Mouse (Mus musculus): ENCODE results near the gene Fmnl2. TPM values are rescaled to one million over a fixed set of nuclear protein-coding genes. Genes with fewer than 3 reads are reported as not detected.

Fmnl2 gene
- polyA plus RNA-seq, 1 experiment from 2014 or later, result 13.7 TPM

- H3K9ac ChIP-seq, result no peak overlapping the region
- no peaks in the 10 kb centered on the region for H3K36me3 ChIP-seq
- peaks cover 7% of the 10 kb centered on the region for H3K4me1 ChIP-seq
- WGBS, result 92% methylated on average over 5 of the region's 5 CpGs
- H3K9me3 ChIP-seq, result no peaks in the 10 kb centered on the region
- H3K27ac ChIP-seq, result no peak overlapping the region
- no peaks in the 10 kb centered on the region for H3K27me3 ChIP-seq
- no peak overlapping the region for H3K4me2 ChIP-seq
- H3K4me3 ChIP-seq, result no peak overlapping the region
- ATAC-seq (ENCODE audit: insufficient number of reproducible peaks, insufficient read depth, low FRiP score, low TSS enrichment, low read depth), result no peak
Observed at GRCm38 (mm10) chr2:52920701-52921435, 63.2 kb downstream of the Fmnl2 start.

DNA sequence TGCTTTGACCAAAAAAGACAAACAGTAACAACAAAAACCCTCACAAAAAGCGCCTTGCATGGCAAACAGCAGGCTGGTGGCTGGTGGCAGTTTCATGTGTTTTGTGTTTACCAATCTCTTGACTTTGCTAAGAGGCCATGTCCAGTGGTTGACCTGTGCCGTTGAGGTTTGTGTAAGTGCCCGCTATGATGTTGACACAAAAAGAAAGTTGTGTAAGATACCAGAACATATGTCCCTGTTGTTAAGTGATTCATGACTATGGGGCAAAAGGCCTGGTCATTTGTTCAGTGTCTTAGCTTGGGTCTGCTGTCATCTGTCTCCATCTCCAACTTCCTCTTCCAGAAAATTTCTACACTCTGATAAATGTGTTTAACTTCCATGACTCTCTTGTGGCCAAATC, 67.4 kb downstream of the Fmnl2 start:
- no peak for ATAC-seq (ENCODE audit: insufficient number of reproducible peaks, insufficient read depth, low FRiP score, low TSS enrichment, low read depth)
- H3K27me3 ChIP-seq, result no peaks in the 10 kb centered on the region
- 88% methylated on average over 3 of the region's 3 CpGs for WGBS

DNA sequence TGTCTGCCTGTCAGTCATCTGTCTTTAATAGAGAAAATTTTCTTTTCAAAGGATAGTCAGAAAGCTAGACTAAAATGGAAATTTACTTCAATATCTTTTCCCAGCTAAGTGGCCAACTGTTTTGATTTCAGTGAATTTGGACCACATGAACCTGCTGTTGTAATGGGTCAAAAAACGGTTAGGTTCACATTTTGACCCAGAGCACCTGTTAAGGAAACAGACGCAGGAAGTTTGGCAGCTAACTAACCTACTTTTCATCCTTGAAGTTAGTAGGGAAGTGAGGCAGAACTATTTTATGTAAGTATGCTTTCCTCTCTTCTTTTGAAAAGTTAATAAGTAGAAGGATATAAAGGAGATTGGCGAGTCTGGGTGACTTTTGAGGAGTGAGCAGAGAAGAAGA, 69.7 kb downstream of the Fmnl2 start:
- Histone ChIP-seq H3K4me1 (peaks cover 40% of the 10 kb centered on the region), H3K4me3 (no peak overlapping the region), H3K4me2 (no peak overlapping the region), H3K36me3 (no peaks in the 10 kb centered on the region), H3K27me3 (no peaks in the 10 kb centered on the region), H3K27ac (no peak overlapping the region), H3K9ac (no peak overlapping the region), H3K9me3 (no peaks in the 10 kb centered on the region)
- 46% methylated on average over 3 of the region's 3 CpGs for WGBS
- no peak for ATAC-seq (ENCODE audit: insufficient number of reproducible peaks, insufficient read depth, low FRiP score, low TSS enrichment, low read depth)

More for the DNA sequence above, 67.4 kb downstream of the Fmnl2 start:
- Histone ChIP-seq H3K4me2 (no peak overlapping the region), H3K4me1 (peaks cover 34% of the 10 kb centered on the region), H3K4me3 (no peak overlapping the region), H3K9ac (no peak overlapping the region), H3K27ac (no peak overlapping the region), H3K9me3 (no peaks in the 10 kb centered on the region), H3K36me3 (no peaks in the 10 kb centered on the region)

GRCm38 (mm10) chr2:52927858-52928301, 70.2 kb downstream of the Fmnl2 start:
- ATAC-seq (ENCODE audit: insufficient number of reproducible peaks, insufficient read depth, low FRiP score, low TSS enrichment, low read depth), result no peak
- 46% methylated on average over 10 of the region's 10 CpGs for WGBS

DNA sequence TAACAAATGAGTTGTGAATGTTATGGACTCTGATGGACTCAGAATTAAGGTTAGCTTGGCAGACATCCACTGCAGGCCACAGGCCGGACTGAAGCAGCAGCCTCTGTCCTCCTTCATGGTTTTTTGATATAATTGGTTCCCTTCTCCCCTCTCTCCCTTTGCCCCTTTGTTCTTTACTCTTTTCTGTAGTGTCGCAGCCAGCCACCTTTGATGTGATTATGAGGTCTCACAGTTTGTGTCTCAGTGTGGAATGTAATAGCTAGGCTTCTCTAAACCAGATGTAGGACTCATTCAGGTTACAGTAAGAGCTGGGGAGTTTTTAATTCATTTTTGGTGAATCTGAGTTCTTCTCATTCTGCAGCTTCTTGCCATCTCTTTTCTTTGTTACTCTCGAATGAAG, 70.7 kb downstream of the Fmnl2 start:
- Histone ChIP-seq H3K9ac (no peak overlapping the region), H3K4me3 (no peak overlapping the region), H3K4me2 (no peak overlapping the region), H3K27ac (no peak overlapping the region), H3K4me1 (peaks cover 43% of the 10 kb centered on the region), H3K27me3 (no peaks in the 10 kb centered on the region), H3K9me3 (no peaks in the 10 kb centered on the region), H3K36me3 (no peaks in the 10 kb centered on the region)
- WGBS, result 41% methylated on average over 3 of the region's 3 CpGs
- no peak for ATAC-seq (ENCODE audit: insufficient number of reproducible peaks, insufficient read depth, low FRiP score, low TSS enrichment, low read depth)

More at GRCm38 (mm10) chr2:52927858-52928301, 70.2 kb downstream of the Fmnl2 start:
- Histone ChIP-seq H3K9ac (no peak overlapping the region), H3K27me3 (no peaks in the 10 kb centered on the region), H3K4me2 (no peak overlapping the region), H3K36me3 (no peaks in the 10 kb centered on the region), H3K9me3 (no peaks in the 10 kb centered on the region), H3K4me1 (peaks cover 40% of the 10 kb centered on the region), H3K27ac (no peak overlapping the region), H3K4me3 (no peak overlapping the region)

GRCm38 (mm10) chr2:52930106-52930868, 72.6 kb downstream of the Fmnl2 start:
- Histone ChIP-seq H3K9me3 (no peaks in the 10 kb centered on the region), H3K9ac (no peak overlapping the region), H3K4me2 (no peak overlapping the region), H3K27ac (no peak overlapping the region), H3K27me3 (no peaks in the 10 kb centered on the region), H3K36me3 (no peaks in the 10 kb centered on the region), H3K4me3 (no peak overlapping the region), H3K4me1 (peaks cover 45% of the 10 kb centered on the region)
- WGBS, result 88% methylated on average over 5 of the region's 5 CpGs
- ATAC-seq (ENCODE audit: insufficient number of reproducible peaks, insufficient read depth, low FRiP score, low TSS enrichment, low read depth), result no peak

- Histone ChIP-seq H3K27ac (no peak overlapping the region), H3K36me3 (no peaks in the 10 kb centered on the region), H3K4me2 (no peak overlapping the region), H3K4me3 (no peak overlapping the region), H3K4me1 (peaks cover 39% of the 10 kb centered on the region), H3K9me3 (no peaks in the 10 kb centered on the region), H3K9ac (no peak overlapping the region), H3K27me3 (no peaks in the 10 kb centered on the region)
- 79% methylated on average over 2 of the region's 2 CpGs for WGBS
- no peak for ATAC-seq (ENCODE audit: insufficient number of reproducible peaks, insufficient read depth, low FRiP score, low TSS enrichment, low read depth)
Observed at GRCm38 (mm10) chr2:52931315-52931714, 73.7 kb downstream of the Fmnl2 start.

GRCm38 (mm10) chr2:52935906-52936305, 78.2 kb downstream of the Fmnl2 start:
- Histone ChIP-seq H3K4me2 (no peak overlapping the region), H3K36me3 (no peaks in the 10 kb centered on the region), H3K9ac (no peak overlapping the region), H3K27me3 (no peaks in the 10 kb centered on the region), H3K27ac (no peak overlapping the region), H3K4me3 (no peak overlapping the region), H3K9me3 (no peaks in the 10 kb centered on the region), H3K4me1 (peaks cover 43% of the 10 kb centered on the region)
- no peak for ATAC-seq (ENCODE audit: insufficient number of reproducible peaks, insufficient read depth, low FRiP score, low TSS enrichment, low read depth)
- 62% methylated on average over 6 of the region's 6 CpGs for WGBS

DNA sequence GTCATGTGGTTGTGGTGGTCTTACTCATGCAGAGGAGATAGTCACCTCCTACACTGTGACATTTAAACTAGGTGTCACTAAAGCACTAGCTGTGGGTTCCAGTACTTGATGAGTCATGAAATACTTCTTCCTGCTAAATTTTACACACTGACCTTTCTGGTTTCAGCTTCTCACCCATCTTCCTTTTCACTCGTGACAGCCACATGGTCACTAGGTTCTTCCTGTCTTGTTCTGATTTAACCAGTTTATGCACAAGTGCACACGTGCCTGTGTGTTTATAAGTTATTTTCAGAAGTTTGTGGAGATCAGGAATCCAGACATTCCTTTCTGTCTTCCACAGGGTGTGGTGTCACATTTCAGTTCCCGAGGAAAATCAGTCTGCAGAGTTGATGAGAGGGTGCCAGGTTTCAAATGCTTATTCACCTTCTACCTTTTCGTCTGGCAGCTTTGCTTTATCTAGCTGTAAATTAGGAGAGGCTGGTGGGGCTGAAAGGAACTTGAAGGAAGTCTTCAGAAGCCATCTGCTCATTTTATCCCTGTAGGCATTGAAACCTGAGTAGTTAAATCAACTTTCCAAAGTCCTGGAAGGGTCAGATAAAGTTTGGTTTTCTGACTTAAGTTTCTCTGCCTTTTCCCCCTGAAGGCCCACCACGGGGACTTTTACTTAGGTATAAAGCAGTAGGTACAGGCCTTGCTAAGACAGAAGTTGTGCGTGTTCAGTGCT, 80.9 kb downstream of the Fmnl2 start:
- Histone ChIP-seq H3K9me3 (no peaks in the 10 kb centered on the region), H3K27ac (peak overlapping the region; percentile 57), H3K27me3 (no peaks in the 10 kb centered on the region), H3K36me3 (no peaks in the 10 kb centered on the region), H3K4me2 (no peak overlapping the region), H3K4me1 (peaks cover 40% of the 10 kb centered on the region), H3K9ac (no peak overlapping the region), H3K4me3 (no peak overlapping the region)
- WGBS, result 8% methylated on average over 6 of the region's 6 CpGs
- ATAC-seq (ENCODE audit: insufficient number of reproducible peaks, insufficient read depth, low FRiP score, low TSS enrichment, low read depth), result no peak

DNA sequence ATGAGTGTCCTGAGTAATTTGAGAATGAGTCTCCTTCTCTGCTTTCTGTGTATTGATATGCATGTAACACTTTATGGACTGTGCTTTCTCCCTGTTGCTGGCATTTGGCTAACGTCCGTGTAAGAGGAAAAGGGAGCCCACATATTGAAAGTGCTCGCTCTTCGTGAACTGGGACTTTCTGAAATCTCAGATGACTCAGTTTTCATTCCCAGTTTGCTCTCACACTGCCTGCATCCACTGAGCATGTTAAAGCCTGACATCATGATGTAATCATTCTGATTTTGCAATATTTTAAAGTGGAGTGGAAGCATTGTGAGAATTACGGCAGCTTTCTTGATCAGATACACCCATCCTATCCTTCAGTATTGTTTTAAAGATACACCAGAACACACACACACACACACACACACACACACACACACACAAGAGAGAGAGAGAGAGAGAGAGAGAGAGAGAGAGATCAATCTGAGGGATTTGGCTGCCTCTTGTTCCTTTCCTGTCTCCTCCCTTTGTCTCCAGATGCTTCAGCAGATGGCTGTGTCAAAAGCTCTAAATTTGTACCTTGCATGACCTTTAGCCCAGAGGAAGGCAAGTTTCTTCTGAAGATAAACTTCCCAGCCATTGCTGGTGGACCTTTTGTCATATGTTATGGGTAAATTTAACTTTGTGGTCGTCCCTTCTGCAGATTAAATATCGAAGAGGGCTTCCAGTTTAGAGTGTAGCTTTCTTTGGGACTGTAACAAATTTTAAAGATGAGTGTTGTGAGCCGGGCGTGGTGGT, 86.2 kb downstream of the Fmnl2 start:
- no peaks in the 10 kb centered on the region for H3K36me3 ChIP-seq
- ATAC-seq (ENCODE audit: insufficient number of reproducible peaks, insufficient read depth, low FRiP score, low TSS enrichment, low read depth), result no peak

DNA sequence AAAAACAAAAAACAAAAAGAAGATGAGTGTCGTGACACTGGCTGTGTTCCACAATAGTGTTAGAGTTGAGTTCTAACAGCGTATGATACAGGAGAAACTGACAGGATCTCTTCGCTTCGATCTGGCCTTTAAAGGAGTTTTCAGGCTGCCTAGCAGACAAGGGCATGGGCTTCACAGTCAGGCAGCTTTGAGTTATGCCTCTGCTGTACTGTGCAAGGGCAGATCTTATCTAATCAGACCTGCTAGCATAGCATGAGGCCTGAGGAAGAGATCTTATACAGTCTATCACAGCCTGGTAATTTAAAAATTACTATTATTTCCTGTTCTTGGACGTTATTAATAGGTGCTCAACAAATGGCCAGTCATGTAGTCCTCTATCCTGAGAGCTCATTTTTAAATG, 86.9 kb downstream of the Fmnl2 start:
- no peak for ATAC-seq (ENCODE audit: insufficient number of reproducible peaks, insufficient read depth, low FRiP score, low TSS enrichment, low read depth)

More for the DNA sequence above, 86.2 kb downstream of the Fmnl2 start:
- Histone ChIP-seq H3K9me3 (no peaks in the 10 kb centered on the region), H3K27ac (no peak overlapping the region), H3K4me1 (peaks cover 42% of the 10 kb centered on the region), H3K9ac (no peak overlapping the region), H3K4me3 (no peak overlapping the region), H3K4me2 (no peak overlapping the region), H3K27me3 (no peaks in the 10 kb centered on the region)
- 54% methylated on average over 9 of the region's 9 CpGs for WGBS

More for the DNA sequence above, 86.9 kb downstream of the Fmnl2 start:
- H3K4me2 ChIP-seq, result no peak overlapping the region
- H3K27me3 ChIP-seq, result no peaks in the 10 kb centered on the region
- no peak overlapping the region for H3K27ac ChIP-seq
- 80% methylated on average over 5 of the region's 5 CpGs for WGBS
- H3K9me3 ChIP-seq, result no peaks in the 10 kb centered on the region
- H3K36me3 ChIP-seq, result no peaks in the 10 kb centered on the region
- no peak overlapping the region for H3K4me3 ChIP-seq
- no peak overlapping the region for H3K9ac ChIP-seq
- H3K4me1 ChIP-seq, result peaks cover 36% of the 10 kb centered on the region

All from embryonic facial prominence, embryonic 13.5 days (tissue).